In the genomic region with DNA sequence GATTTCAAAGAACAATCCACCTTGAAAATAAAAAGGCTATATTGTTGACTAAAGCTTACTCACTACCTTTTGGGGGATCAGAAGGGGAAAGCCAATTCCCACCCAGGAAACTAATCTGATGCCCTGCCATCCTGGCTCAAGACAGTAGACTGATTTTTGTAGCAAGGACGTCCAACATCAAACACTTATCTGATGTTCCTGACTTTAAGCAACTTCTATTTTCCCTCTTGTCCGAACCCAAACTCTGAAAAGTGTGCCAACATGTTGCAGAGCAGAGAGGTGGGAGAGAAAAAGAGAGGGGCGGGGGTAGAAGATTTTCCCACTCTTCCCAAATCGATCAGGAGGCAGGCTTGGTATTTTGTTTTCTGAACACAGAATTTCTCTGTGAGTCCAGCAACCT, we compare ENCODE assay signal across 29 mouse cellular contexts.
DNase-seq lines count a peak whose midpoint lies in the region; ATAC-seq and TF ChIP-seq lines count a peak whose summit lies in the region.
"Had no signal": no experiment of that assay in that cellular context is flagged by ENCODE, and none has a peak within 500 bp of the region (broad histone marks: within the 10 kb centered on the region; RNA-seq: fewer than 3 reads in every experiment).

No protein-coding gene starts in this region.

- 30% methylated on average over 4 of the region's 4 CpGs for WGBS in forebrain, embryonic 10.5 days
- 29% methylated on average over 4 of the region's 4 CpGs for WGBS in forebrain, embryonic 16.5 days
- 26% methylated on average over 4 of the region's 4 CpGs for WGBS in forebrain, embryonic 13.5 days
- WGBS in forebrain, embryonic 14.5 days = 22% methylated on average over 4 of the region's 4 CpGs
- 30% methylated on average over 4 of the region's 4 CpGs for WGBS in midbrain, embryonic 10.5 days
- WGBS in midbrain, embryonic 14.5 days = 24% methylated on average over 4 of the region's 4 CpGs
- WGBS in midbrain, embryonic 13.5 days = 18% methylated on average over 4 of the region's 4 CpGs
- 28% methylated on average over 4 of the region's 4 CpGs for WGBS in midbrain, postnatal 0 days

- no peak overlapping the region for H3K4me3 ChIP-seq in forebrain, embryonic 10.5 days
- H3K4me3 ChIP-seq in forebrain, embryonic 16.5 days (replicated peaks; ENCODE audit: low read length) = no peak overlapping the region
- no peak overlapping the region for H3K4me3 ChIP-seq in forebrain, embryonic 13.5 days
- H3K4me3 ChIP-seq in forebrain, embryonic 14.5 days (ENCODE audit: low read depth, low read length) = no peak overlapping the region
- H3K4me3 ChIP-seq in midbrain, embryonic 10.5 days = no peak overlapping the region
- H3K4me3 ChIP-seq in midbrain, embryonic 14.5 days (replicated peaks; ENCODE audit: low read depth, low read length) = no peak overlapping the region
- no peak overlapping the region for H3K4me3 ChIP-seq in midbrain, embryonic 13.5 days (replicated peaks)
- H3K4me3 ChIP-seq in midbrain, postnatal 0 days (ENCODE audit: low read depth, low read length) = no peak overlapping the region
- H3K4me3 ChIP-seq: embryonic facial prominence, embryonic 10.5 days; embryonic facial prominence, embryonic 13.5 days; erythroblast, embryonic 14.5 days; gastrocnemius, adult 2 months; heart, embryonic 10.5 days; heart, embryonic 13.5 days; hindbrain, embryonic 12.5 days; intestine, embryonic 15.5 days had no signal

- H3K27ac ChIP-seq in forebrain, embryonic 10.5 days = peak overlapping the region; percentile 80
- no peak overlapping the region for H3K27ac ChIP-seq in forebrain, embryonic 16.5 days (ENCODE audit: low read length)
- 0 out of 2 replicates have a peak overlapping the region, but pooled peaks have one; percentile 6 for H3K27ac ChIP-seq in forebrain, embryonic 13.5 days
- no peak overlapping the region for H3K27ac ChIP-seq in forebrain, embryonic 14.5 days (ENCODE audit: low read depth, low read length)
- H3K27ac ChIP-seq in midbrain, embryonic 10.5 days (replicated peaks) = peak overlapping the region; percentile 58
- no peak overlapping the region for H3K27ac ChIP-seq in midbrain, embryonic 14.5 days (replicated peaks; ENCODE audit: low read depth, low read length)
- peak overlapping the region; percentile 39 for H3K27ac ChIP-seq in midbrain, embryonic 13.5 days
- H3K27ac ChIP-seq in midbrain, postnatal 0 days (ENCODE audit: low read depth, low read length) = no peak overlapping the region
- H3K27ac ChIP-seq: embryonic facial prominence, embryonic 10.5 days; embryonic facial prominence, embryonic 13.5 days; gastrocnemius, adult 2 months; heart, embryonic 10.5 days; heart, embryonic 13.5 days; hindbrain, embryonic 12.5 days; intestine, embryonic 15.5 days had no signal

- H3K4me1 ChIP-seq in forebrain, embryonic 10.5 days = peaks cover 49% of the 10 kb centered on the region
- H3K4me1 ChIP-seq in forebrain, embryonic 16.5 days (replicated peaks; ENCODE audit: control insufficient read depth, insufficient read depth, low read length) = no peaks in the 10 kb centered on the region
- H3K4me1 ChIP-seq in forebrain, embryonic 13.5 days = 0 out of 2 replicates have a peak, but pooled peaks cover 16% of the 10 kb centered on the region
- no peaks in the 10 kb centered on the region for H3K4me1 ChIP-seq in forebrain, embryonic 14.5 days (ENCODE audit: control insufficient read depth, insufficient read depth, low read length)
- peaks cover 60% of the 10 kb centered on the region for H3K4me1 ChIP-seq in midbrain, embryonic 10.5 days
- no peaks in the 10 kb centered on the region for H3K4me1 ChIP-seq in midbrain, embryonic 14.5 days (ENCODE audit: control insufficient read depth, insufficient read depth, low read length)
- peaks cover 14% of the 10 kb centered on the region for H3K4me1 ChIP-seq in midbrain, embryonic 13.5 days (replicated peaks)
- no peaks in the 10 kb centered on the region for H3K4me1 ChIP-seq in midbrain, postnatal 0 days (ENCODE audit: insufficient read depth, low read length)
- H3K4me1 ChIP-seq: embryonic facial prominence, embryonic 13.5 days; heart, embryonic 10.5 days; heart, embryonic 13.5 days; intestine, embryonic 15.5 days had no signal

- peaks cover 100% of the 10 kb centered on the region for H3K27me3 ChIP-seq in forebrain, embryonic 10.5 days (ENCODE audit: poor library complexity, severe bottlenecking)
- H3K27me3 ChIP-seq in forebrain, embryonic 16.5 days (replicated peaks; ENCODE audit: control insufficient read depth, insufficient read depth, low read length) = peaks cover 68% of the 10 kb centered on the region
- peaks cover 97% of the 10 kb centered on the region for H3K27me3 ChIP-seq in forebrain, embryonic 13.5 days
- peaks cover 73% of the 10 kb centered on the region for H3K27me3 ChIP-seq in forebrain, embryonic 14.5 days (replicated peaks; ENCODE audit: control insufficient read depth, insufficient read depth, low read length)
- H3K27me3 ChIP-seq in midbrain, embryonic 10.5 days (ENCODE audit: low read depth, poor library complexity, severe bottlenecking) = peaks cover 100% of the 10 kb centered on the region
- H3K27me3 ChIP-seq in midbrain, embryonic 14.5 days (ENCODE audit: control insufficient read depth, insufficient read depth, low read length) = peaks cover 92% of the 10 kb centered on the region
- peaks cover 96% of the 10 kb centered on the region for H3K27me3 ChIP-seq in midbrain, embryonic 13.5 days
- H3K27me3 ChIP-seq in midbrain, postnatal 0 days (ENCODE audit: insufficient read depth, low read length) = peaks cover 77% of the 10 kb centered on the region
- H3K27me3 ChIP-seq: heart, embryonic 13.5 days; intestine, embryonic 15.5 days had no signal

- H3K9ac ChIP-seq in forebrain, embryonic 16.5 days (replicated peaks; ENCODE audit: low read depth, low read length) = no peak overlapping the region
- no peak overlapping the region for H3K9ac ChIP-seq in forebrain, embryonic 13.5 days
- no peak overlapping the region for H3K9ac ChIP-seq in forebrain, embryonic 14.5 days (ENCODE audit: low read length)
- no peak overlapping the region for H3K9ac ChIP-seq in midbrain, embryonic 14.5 days (replicated peaks; ENCODE audit: low read length)
- no peak overlapping the region for H3K9ac ChIP-seq in midbrain, embryonic 13.5 days (replicated peaks)
- H3K9ac ChIP-seq in midbrain, postnatal 0 days (replicated peaks; ENCODE audit: low read length, poor library complexity, severe bottlenecking) = no peak overlapping the region
- H3K9ac ChIP-seq: embryonic facial prominence, embryonic 13.5 days; heart, embryonic 13.5 days; hindbrain, embryonic 12.5 days; intestine, embryonic 15.5 days had no signal

- DNase-seq in forebrain, embryonic 10.5 days (ENCODE audit: extremely low spot score, low spot score) = no peak
- no peak for DNase-seq in forebrain, embryonic 14.5 days (ENCODE audit: low spot score)
- no peak for DNase-seq in midbrain, embryonic 10.5 days (ENCODE audit: low spot score)
- DNase-seq in midbrain, embryonic 14.5 days = no peak
- no peak for DNase-seq in midbrain, postnatal 0 days (ENCODE audit: low spot score)
- DNase-seq: adrenal gland, adult 8-10 months; adrenal gland, postnatal 25 days; cerebellum, adult 11-12 months; cerebellum, adult 8-10 months; cerebellum, postnatal 10 days; cerebellum, postnatal 36 days; embryo, embryonic 11 days; gastrocnemius, adult 2 months; gastrocnemius, postnatal 14 days; heart, adult 18-20 months; heart, postnatal 14 days; heart, postnatal 4 days had no signal

- H3K4me2 ChIP-seq in forebrain, embryonic 16.5 days (ENCODE audit: low read length) = no peak overlapping the region
- no peak overlapping the region for H3K4me2 ChIP-seq in forebrain, embryonic 13.5 days
- no peak overlapping the region for H3K4me2 ChIP-seq in forebrain, embryonic 14.5 days (ENCODE audit: low read length)
- no peak overlapping the region for H3K4me2 ChIP-seq in midbrain, embryonic 14.5 days (ENCODE audit: low read length)
- no peak overlapping the region for H3K4me2 ChIP-seq in midbrain, embryonic 13.5 days (replicated peaks)
- H3K4me2 ChIP-seq in midbrain, postnatal 0 days (ENCODE audit: low read depth, low read length, poor library complexity, severe bottlenecking) = no peak overlapping the region
- H3K4me2 ChIP-seq: embryonic facial prominence, embryonic 13.5 days; heart, embryonic 13.5 days; hindbrain, embryonic 12.5 days; intestine, embryonic 15.5 days had no signal

- no peak for TF ChIP-seq CTCF in midbrain, postnatal 0 days (IDR thresholded peaks at IDR 0.05)

- H3K36me3 ChIP-seq in forebrain, embryonic 10.5 days (replicated peaks) = no peaks in the 10 kb centered on the region
- H3K36me3 ChIP-seq in forebrain, embryonic 16.5 days (ENCODE audit: control insufficient read depth, insufficient read depth) = no peaks in the 10 kb centered on the region
- no peaks in the 10 kb centered on the region for H3K36me3 ChIP-seq in forebrain, embryonic 13.5 days (ENCODE audit: poor library complexity, severe bottlenecking)
- no peaks in the 10 kb centered on the region for H3K36me3 ChIP-seq in forebrain, embryonic 14.5 days (ENCODE audit: control insufficient read depth, insufficient read depth, low read length)
- H3K36me3 ChIP-seq in midbrain, embryonic 10.5 days = no peaks in the 10 kb centered on the region
- H3K36me3 ChIP-seq in midbrain, embryonic 14.5 days (ENCODE audit: control insufficient read depth, insufficient read depth, low read length) = no peaks in the 10 kb centered on the region
- no peaks in the 10 kb centered on the region for H3K36me3 ChIP-seq in midbrain, embryonic 13.5 days
- no peaks in the 10 kb centered on the region for H3K36me3 ChIP-seq in midbrain, postnatal 0 days (ENCODE audit: insufficient read depth, low read length)
- H3K36me3 ChIP-seq: embryonic facial prominence, embryonic 10.5 days; embryonic facial prominence, embryonic 13.5 days; heart, embryonic 10.5 days; heart, embryonic 13.5 days; hindbrain, embryonic 12.5 days; intestine, embryonic 15.5 days had no signal

- no peak for ATAC-seq in forebrain, embryonic 16.5 days
- ATAC-seq in forebrain, embryonic 13.5 days = no peak
- ATAC-seq in forebrain, embryonic 14.5 days = no peak
- no peak for ATAC-seq in midbrain, embryonic 14.5 days (ENCODE audit: low FRiP score, low TSS enrichment)
- ATAC-seq in midbrain, embryonic 13.5 days = no peak
- no peak for ATAC-seq in midbrain, postnatal 0 days (ENCODE audit: low FRiP score)
- ATAC-seq: activated CD4-positive, CD25-positive, alpha-beta regulatory T cell, adult 4 months; hindbrain, embryonic 16.5 days; intestine, embryonic 15.5 days had no signal

- no peaks in the 10 kb centered on the region for H3K9me3 ChIP-seq in forebrain, embryonic 10.5 days
- no peaks in the 10 kb centered on the region for H3K9me3 ChIP-seq in forebrain, embryonic 16.5 days (ENCODE audit: control insufficient read depth, low read length)
- no peaks in the 10 kb centered on the region for H3K9me3 ChIP-seq in forebrain, embryonic 13.5 days (replicated peaks)
- no peaks in the 10 kb centered on the region for H3K9me3 ChIP-seq in forebrain, embryonic 14.5 days (replicated peaks; ENCODE audit: control insufficient read depth, low read length)
- H3K9me3 ChIP-seq in midbrain, embryonic 10.5 days (replicated peaks) = no peaks in the 10 kb centered on the region
- no peaks in the 10 kb centered on the region for H3K9me3 ChIP-seq in midbrain, embryonic 14.5 days (ENCODE audit: control insufficient read depth, low read length)
- H3K9me3 ChIP-seq in midbrain, embryonic 13.5 days = no peaks in the 10 kb centered on the region
- H3K9me3 ChIP-seq in midbrain, postnatal 0 days (ENCODE audit: low read length) = no peaks in the 10 kb centered on the region
- H3K9me3 ChIP-seq: embryonic facial prominence, embryonic 10.5 days; embryonic facial prominence, embryonic 13.5 days; heart, embryonic 10.5 days; heart, embryonic 13.5 days; hindbrain, embryonic 12.5 days; intestine, embryonic 15.5 days had no signal

Comparison
In these comparisons a context has a peak if more than half of its experiments do, and no peak if none do; other contexts are left out.
1. H3K27ac ChIP-seq: peak in forebrain, embryonic 10.5 days (single experiment), forebrain, embryonic 13.5 days (single experiment), midbrain, embryonic 10.5 days (single experiment) and midbrain, embryonic 13.5 days (single experiment); none in forebrain, embryonic 16.5 days (single experiment), forebrain, embryonic 14.5 days (single experiment), midbrain, embryonic 14.5 days (single experiment) and midbrain, postnatal 0 days (single experiment).